Mouse (Mus musculus) kidney, postnatal 4 days (tissue): Measurements from ENCODE around the gene Axdnd1.
A peak's percentile ranks its signal among the peaks of the same experiment; 100 is the strongest.
"Not testable (repeated sequence)": the region's sequence is repeated elsewhere in the genome, so short reads cannot be mapped to it uniquely, and the experiment has no call there.

Experiments used
- DNase-seq, 2 experiments: peaks; one replicate each; pipeline ENCODE4 v3.0.0; 2021; ENCODE audit warnings: mixed read lengths in 2 of 2

The Axdnd1 gene

DNA sequence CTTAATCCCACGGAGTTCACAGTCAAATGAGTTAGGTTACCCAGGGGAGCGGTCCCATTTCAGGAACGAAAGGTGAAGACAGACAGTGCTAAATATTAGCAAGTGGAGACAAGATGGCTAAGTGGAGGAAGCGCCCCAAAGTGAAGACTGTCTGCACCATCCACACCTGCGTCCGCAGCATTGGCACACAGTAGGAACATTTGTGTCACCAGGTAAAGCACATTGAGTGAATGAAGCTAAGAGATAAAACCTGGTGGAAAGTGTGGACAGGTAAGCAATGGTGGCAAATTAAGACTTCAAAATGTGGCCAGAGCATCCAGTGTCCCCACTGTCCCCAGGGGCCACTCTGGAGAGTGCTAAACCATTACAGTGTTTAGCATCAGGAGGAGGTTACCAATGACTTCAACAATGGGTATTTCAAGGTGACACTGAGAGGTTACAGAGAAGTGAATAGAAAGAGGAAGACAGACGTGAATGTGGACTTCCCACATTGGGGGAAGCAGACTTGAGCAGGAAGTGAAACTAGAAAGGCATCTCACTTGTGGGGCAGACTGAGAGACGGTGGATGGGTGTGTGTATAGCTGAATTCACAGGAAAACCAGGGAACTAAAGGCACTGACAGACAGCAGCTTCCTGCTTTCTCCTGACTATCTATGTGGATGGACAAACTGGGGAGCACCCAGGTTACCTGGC, 16.2 kb upstream of the Axdnd1 start:
- DNase-seq: no peak

GRCm38 (mm10) chr1:156433497-156433896, 12.5 kb upstream of the Axdnd1 start:
- no peak for DNase-seq

- no peak for DNase-seq
Measured at GRCm38 (mm10) chr1:156432498-156432897, 11.5 kb upstream of the Axdnd1 start.

DNA sequence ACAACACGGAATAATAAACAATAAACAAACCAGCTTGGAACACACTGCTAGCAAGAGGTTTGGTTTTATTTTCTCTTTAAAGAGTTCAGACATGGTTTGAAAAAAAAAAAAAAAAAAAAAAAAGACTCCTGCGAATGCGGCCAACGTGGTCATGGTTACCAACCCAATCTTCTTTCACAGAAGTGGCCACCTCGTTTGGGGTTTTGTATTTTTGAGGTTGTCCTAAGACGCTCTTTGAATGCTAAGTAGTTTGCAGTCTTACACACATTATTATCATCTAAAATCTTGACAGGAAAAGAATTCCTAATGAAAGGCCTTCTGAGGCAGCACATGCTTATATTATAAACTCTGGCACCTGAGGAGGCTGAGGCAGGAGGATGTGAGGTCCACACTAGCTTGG, 7.5 kb upstream of the Axdnd1 start:
- DNase-seq: no peak

- no peak for DNase-seq
Measured at GRCm38 (mm10) chr1:156425746-156426145, 4.8 kb upstream of the Axdnd1 start.

- DNase-seq: no peak
Measured at GRCm38 (mm10) chr1:156424054-156424453, 3.1 kb upstream of the Axdnd1 start.

DNA sequence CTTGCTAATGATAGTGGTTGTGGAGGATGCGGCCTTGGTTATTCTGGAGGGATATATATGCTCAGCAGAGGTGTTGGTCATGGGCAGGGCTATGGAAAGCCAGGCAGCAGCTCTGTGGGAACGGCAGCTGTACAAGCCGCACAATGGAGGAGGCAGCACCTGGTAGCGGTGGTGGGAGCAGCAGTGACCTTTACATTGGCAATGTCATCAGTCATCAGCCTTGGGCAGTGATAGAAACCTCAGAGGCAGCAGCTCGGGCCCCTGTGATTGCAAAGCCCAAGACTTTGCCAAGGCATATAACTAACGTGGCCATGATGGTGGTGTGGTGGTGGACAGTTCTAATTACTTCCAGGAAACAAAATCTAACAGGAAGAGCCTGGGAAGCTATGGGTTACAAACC, 2.5 kb upstream of the Axdnd1 start:
- DNase-seq: no peak

DNA sequence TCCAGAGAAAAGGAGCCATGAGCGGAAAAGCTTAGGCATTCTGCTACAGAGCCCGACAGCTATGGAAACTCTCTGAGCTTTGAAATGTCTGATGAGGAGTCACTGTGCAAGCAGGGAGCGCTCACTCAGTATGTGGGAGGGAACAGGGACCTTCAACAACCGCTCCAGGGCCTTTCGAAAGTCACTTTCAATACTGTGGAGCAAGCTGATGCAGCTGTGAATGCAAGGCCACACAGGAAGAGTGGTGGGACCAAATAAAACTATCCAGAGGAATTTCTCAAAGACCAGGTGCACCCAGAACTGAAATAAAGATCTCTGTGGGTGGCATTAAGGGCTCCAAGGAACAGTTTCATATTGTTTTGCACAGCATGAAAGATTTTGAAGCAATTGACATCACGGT, 1.9 kb upstream of the Axdnd1 start:
- no peak for DNase-seq

- peak in 1 of 2 experiments; percentile 23 for DNase-seq
Measured at GRCm38 (mm10) chr1:156418170-156418569, 2.8 kb downstream of the Axdnd1 start.

DNA sequence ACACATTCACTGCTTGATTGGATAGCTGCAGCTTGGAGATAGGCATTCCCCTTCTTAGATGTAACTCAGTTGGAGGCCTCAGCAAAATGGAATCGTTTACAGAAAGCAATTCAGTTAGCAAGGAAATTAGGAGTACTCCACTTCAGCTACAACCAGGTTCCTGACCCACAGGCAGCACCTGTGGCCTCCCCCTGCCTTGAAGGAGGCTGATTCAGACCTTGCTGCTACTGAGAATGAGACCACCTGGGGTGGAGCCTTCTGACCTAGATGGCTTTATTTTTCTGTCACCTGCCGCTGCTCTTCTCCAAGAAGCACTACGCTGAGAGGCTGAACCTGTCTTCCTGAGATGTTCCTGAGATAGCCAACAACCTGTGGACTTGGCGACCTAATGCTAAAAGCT, 12.4 kb downstream of the Axdnd1 start:
- DNase-seq: no peak

DNA sequence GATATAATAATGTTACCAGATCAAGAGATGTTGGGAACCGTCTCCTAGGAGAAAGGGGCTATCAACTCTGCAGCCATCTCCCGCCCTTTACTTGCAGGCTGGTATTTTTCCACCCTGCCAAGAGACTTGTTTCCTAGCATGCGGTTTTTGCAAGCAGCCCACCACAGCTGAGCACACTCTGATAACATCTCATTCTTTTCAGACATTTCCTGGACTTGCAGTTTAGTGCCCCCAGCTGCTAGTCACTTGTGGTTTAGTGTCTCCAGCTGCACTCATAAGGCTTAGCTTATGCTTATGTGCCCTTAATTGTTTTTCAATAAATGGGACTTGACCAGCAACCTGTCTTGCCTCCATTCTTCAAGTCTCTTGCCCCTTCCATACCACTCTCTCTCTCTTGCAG, 13.0 kb downstream of the Axdnd1 start:
- DNase-seq: no peak

- no peak for DNase-seq
Measured at GRCm38 (mm10) chr1:156403251-156403650, 17.7 kb downstream of the Axdnd1 start.

- DNase-seq: no peak
Measured at GRCm38 (mm10) chr1:156402491-156402890, 18.5 kb downstream of the Axdnd1 start.

DNA sequence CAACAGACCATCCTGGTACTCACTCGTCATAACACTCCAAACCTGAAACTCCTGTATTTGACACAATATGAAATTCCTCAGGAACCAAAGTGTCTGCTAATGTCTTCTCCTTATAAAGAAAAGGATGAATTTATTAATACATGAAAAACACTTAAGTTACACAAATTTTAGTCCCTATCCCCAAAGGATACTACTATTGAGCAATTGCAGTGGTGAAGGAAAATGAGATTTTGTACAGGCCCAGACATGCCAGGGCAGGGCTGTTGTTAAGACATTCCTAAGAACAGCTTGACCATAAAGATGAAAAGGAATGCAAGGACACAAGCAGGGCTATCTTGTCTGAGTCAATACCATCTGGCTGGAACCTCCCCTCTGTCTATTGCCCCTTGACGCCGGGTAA, 20.8 kb downstream of the Axdnd1 start:
- not testable (repeated sequence) for DNase-seq

DNA sequence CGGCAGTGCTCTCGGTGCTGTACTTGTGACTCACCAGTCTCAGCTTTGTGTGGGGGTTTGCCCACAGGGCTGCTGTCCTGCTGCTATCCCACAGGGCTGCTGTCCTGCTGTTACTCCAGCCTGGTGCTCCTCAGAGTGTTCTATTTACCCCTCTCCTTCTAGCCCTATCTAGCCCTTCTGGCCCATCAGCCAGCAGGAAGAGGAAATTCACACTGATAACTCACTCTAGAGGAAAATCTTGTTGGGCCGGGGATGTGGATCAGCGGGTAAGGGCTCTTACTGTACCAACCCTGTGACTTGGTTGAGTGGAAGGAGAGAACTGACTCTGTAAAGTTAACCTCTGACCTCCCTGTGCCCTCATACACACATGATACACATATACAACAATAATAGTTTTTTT, 27.8 kb downstream of the Axdnd1 start:
- DNase-seq: no peak

- DNase-seq: no peak
Measured at GRCm38 (mm10) chr1:156386880-156387279, 34.1 kb downstream of the Axdnd1 start.

GRCm38 (mm10) chr1:156386232-156386631, 34.7 kb downstream of the Axdnd1 start:
- DNase-seq: no peak

- no peak for DNase-seq
Measured at GRCm38 (mm10) chr1:156381217-156381616, 39.7 kb downstream of the Axdnd1 start.

- no peak for DNase-seq
Measured at GRCm38 (mm10) chr1:156365740-156366139, 55.2 kb downstream of the Axdnd1 start, which contains the start of gene Gm2000. Gene Gm2000, plus strand, starts transcription at chr1:156366040.

GRCm38 (mm10) chr1:156352466-156352865, 68.5 kb downstream of the Axdnd1 start:
- DNase-seq: no peak

DNA sequence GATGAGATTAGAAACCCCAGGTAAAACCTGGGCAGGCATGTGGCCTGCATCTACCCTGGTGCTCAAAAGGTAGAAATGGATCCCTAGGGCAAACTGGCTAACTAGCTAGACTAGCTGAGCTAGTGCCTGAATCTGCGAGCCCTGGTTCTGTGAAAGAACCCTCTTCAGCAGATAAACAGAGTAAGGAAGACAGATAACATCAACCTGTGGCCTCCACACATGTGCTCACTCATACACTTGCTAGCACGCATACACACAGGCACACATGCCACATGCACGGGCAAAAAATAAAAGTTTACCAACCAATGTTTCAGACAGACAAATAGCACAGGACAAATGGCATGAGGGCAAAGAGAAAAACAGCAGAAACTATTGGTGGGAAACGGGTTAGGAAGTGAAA, 70.5 kb downstream of the Axdnd1 start:
- DNase-seq: no peak

- DNase-seq: no peak
Measured at GRCm38 (mm10) chr1:156349031-156349430, 71.9 kb downstream of the Axdnd1 start.

DNA sequence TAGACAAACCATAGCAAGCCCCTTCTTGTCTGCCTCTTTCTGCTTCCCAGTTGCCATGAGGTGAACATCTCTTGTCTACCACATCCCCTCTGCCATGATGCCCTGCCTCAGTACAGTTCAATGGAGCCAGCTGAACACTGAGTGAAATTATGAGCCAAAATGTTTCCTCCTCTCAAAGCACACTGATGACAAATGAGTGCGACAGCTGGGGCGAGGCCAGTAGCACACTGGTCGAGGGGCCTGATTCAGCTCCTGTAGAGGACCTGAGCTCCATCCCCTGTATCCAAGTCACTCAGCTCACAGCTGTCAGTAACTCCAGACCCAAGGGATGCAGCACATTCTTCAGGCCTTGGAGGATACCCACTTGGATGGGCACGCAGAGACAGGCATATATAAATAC, 75.3 kb downstream of the Axdnd1 start:
- DNase-seq: no peak

- no peak for DNase-seq
Measured at GRCm38 (mm10) chr1:156344433-156344832, 76.5 kb downstream of the Axdnd1 start.

- no peak for DNase-seq
Measured at GRCm38 (mm10) chr1:156340847-156341246, 80.1 kb downstream of the Axdnd1 start.
